Mouse (Mus musculus): ENCODE data around the gene Acbd7.

The Acbd7 gene

DNA sequence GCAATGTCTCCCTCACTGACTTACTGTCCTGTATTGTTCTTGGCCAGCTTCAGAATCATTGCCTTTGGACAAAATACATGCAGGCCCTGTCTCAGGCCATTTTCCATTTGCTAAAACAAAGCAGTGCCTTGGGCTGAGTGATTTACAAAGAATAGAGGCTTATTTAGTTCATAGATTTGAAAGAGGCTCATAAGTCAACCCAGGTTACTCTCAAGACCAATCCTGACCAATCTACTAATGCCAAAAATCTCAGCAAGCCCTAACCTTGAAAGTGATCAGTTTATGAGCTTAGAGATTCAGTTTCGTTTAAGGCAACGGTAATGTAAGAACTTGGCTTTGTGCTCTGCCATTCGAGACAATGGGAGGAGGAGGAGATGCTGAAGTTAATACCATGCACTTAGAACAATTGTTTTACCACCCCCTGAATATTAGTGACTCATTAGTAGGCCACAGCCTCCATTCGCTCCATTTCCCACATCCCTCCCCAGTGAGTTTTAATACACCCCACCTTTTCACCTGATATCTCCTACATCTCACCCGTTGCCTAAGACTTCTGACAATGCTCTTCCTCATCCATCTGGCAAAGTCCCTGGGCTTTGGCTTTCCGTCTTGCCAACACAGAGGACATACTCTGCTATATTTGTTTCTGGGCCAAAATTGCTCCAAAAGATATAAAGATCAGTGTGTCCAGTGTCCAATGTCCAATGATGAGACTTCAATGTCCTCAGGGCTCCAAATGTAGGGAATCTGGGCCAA lies 51.3 kb downstream of the Acbd7 start:
- DNase-seq (ENCODE audit: low spot score in 2 of 2): no peak

Measured in urinary bladder, postnatal 4 days (tissue).